Mouse (Mus musculus): ENCODE measurements around the gene Gtpbp2. TPM values are rescaled to one million over a fixed set of nuclear protein-coding genes. Genes with fewer than 3 reads are reported as not detected.

Gene Gtpbp2
- total RNA-seq, 2 experiments from 2014 or later, result 134 to 140 TPM

DNA sequence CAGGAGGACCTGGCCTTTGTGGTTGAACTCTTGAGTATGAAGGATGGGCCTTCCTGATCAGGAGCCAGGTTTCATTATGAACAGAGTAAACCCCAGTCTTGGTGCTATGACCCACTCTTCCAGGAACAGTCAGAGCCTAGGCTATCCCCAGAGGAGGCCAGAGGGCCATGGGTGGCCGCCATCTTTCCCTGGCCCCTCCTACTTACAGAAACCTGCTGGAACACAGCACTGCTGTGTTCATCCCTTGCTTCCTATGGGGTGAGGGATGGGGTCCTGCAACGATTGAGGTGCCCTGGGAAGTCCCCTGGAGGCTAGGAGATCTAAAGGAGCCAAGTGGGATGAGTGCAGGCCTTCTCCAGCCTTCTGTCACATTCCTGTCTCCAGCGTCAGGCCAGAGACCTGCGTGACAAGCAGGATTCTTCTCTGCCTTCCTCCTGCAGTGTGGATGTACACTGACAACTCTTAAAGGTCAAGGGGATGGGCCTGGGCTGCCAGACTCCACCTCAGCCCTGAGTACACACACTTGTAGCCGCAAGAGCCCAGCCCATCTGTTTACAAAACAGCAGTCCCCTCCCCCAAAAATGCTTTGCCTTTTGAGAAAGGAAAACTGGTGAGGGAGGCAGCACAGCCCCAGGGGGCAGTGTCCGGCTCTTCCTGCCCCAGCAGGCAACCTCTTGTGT, 32.9 kb upstream of the Gtpbp2 start:
- no peak for TF ChIP-seq CTCF (IDR thresholded peaks at IDR 0.05)
- H3K27ac ChIP-seq, result no peak overlapping the region
- no peak for DNase-seq (ENCODE audit: extremely low spot score in 1 of 2, low spot score in 2 of 2)
- intact Hi-C loops (cut with DNase I), result no loop called here
- no peak overlapping the region for H3K4me3 ChIP-seq

DNA sequence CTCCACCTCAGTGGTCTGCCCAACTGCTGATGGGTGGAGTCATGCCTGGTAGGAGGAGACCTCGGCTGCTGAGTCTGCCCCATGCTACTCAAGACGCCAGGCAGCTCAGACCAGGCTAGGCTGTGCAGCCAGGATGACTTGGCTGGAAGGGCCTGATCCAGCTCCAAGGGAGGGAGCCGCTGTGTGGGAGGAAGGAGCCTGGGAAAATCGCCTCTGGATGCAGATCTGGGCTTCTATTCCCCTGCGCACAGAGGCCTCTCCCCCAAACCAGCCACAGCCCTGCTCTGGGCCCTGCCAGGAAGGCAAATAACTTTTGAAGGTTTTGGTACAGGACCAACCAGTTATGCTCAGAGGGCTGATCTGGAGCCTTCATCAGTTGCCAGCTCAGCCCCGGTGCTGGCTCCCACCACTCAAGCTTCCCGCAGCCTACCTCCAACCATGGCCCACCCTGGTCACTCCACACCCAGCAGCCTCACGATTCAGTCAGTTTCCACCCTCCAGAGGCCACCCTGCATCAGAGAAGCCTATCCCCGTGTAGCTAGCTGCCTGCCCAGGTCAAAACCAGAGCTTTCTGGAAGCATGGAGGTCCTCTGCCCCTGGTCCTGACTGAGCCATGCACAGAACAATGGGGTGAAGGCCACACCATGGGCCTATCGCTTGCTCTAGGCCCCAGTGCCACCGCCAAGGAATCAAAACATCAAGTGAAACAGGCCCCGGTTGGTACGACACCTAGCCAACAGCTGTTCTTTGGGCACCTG, 30.9 kb upstream of the Gtpbp2 start:
- no peak for TF ChIP-seq CTCF (IDR thresholded peaks at IDR 0.05)
- peak in 1 of 2 experiments; percentile 36 for DNase-seq (ENCODE audit: extremely low spot score in 1 of 2, low spot score in 2 of 2)
- Histone ChIP-seq H3K4me3 (no peak overlapping the region), H3K27ac (no peak overlapping the region)
- intact Hi-C loops (cut with DNase I), result no loop called here

DNA sequence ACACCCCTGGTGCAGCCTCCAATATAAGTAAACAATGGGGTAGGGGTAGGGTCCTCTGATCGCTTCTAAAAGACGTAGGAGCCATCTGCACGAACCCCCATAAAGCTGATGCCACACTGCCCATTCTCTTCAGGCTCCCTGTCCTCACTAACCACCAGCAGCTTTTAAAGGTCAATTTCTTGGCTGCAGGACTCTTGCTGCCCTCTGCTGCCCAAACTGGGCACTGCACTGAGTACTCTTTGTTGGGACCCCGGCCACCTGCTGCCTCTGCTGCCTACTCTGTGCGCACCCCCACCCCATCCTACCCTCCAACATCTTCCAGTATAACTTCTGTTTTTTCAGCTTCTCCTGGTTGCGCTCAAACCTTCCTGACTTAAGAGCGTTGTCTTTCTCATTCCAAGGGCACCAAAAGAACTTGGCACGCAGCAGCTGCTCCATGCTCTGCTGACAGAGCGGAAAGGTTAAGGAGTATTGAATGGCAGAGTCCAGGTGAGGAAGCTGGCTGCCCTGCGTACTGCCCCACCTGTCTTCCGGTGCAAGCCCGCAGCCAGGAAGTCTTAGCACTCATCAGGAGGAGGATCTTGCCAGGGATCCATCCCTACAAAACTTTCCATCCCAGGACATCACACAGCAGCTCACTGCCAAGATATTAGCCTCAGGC, 28.6 kb upstream of the Gtpbp2 start:
- intact Hi-C loops (cut with DNase I), result loop anchor here (1.0 to 2.0 kb wide), 3 partner anchors 91 to 401 kb away; partner anchors contain the start of gene Vegfa
- Histone ChIP-seq H3K27ac (no peak overlapping the region), H3K4me3 (no peak overlapping the region)
- DNase-seq (ENCODE audit: extremely low spot score in 1 of 2, low spot score in 2 of 2), result peak; percentile 67 to 78
- TF ChIP-seq CTCF (IDR thresholded peaks at IDR 0.05), result peak; percentile 86

DNA sequence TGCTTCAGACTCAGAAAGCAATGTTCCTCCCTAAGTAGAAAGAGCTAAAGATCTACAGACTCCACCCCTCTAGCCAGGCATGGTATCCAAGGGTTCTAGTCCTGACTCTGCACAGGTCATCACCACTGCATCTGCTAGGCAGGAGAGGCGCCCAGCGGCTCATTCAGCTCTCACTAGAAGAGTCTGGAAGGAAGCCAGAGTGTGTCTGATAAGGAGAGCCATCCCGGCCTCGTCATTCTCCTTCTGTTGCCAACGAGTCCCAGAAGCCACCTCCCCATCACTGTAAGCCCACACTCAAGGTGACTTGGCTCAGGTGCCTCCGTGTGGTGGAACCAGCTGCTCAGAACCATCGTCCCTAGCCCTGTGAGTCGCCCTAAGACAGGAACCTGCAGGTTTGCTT, 28.0 kb upstream of the Gtpbp2 start:
- Histone ChIP-seq H3K4me3 (no peak overlapping the region), H3K27ac (no peak overlapping the region)
- intact Hi-C loops (cut with DNase I), result loop anchor here (1.0 to 2.0 kb wide), 3 partner anchors 92 to 402 kb away; partner anchors contain the start of gene Vegfa
- DNase-seq (ENCODE audit: extremely low spot score in 1 of 2, low spot score in 2 of 2), result no peak
- no peak for TF ChIP-seq CTCF (IDR thresholded peaks at IDR 0.05)

DNA sequence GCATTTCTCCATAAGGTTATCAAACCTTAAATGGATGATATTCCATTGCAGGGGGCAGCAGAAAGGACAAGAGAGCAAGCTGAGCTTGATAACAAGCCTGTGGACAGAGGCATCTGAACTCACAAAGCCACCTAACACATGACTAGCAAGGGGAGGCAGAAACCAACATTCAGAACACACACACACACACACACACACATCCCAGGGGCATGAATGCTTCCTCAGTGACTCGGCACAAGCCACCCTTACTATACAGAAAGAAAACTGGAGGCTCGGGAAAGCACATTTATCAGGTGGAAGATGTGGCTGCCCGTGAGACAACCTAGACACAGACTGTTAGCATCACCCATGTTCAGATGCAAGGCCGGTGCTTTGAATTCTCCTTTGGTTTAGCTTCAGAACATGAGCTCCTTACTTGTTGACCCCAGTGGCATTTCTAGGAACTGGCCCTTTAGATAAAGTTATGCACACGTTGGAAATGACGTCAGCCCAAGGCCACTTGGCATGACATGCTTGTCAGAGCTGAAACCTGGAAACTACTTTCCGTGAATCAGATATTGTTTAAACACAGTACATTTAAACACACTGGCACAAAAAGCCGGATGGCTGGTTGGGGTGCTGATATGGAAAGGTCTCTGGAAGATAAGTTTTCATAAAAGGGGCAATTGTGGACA, 22.1 kb upstream of the Gtpbp2 start:
- Histone ChIP-seq H3K4me3 (no peak overlapping the region), H3K27ac (no peak overlapping the region)
- DNase-seq (ENCODE audit: extremely low spot score in 1 of 2, low spot score in 2 of 2), result no peak
- intact Hi-C loops (cut with DNase I), result no loop called here
- no peak for TF ChIP-seq CTCF (IDR thresholded peaks at IDR 0.05)

DNA sequence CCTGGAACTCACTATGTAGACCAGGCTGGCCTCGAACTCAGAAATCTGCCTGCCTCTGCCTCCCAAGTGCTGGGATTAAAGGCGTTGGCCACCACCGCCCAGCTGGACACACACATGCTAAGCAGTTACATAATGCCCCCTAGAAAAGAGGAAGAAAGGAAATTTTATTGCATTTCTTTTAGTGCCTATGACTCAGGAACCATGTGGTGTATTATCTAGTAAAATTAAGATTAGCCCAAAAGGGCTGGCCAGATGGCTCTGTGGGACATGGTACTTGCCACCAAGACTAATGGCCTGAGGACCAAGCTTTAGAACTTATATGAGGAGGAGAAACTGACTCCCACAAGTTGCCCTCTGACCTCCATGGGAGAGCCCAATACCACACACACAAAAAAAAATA, 21.0 kb upstream of the Gtpbp2 start:
- no peak overlapping the region for H3K27ac ChIP-seq
- intact Hi-C loops (cut with DNase I), result no loop called here
- DNase-seq (ENCODE audit: extremely low spot score in 1 of 2, low spot score in 2 of 2), result no peak
- no peak overlapping the region for H3K4me3 ChIP-seq
- no peak for TF ChIP-seq CTCF (IDR thresholded peaks at IDR 0.05)

DNA sequence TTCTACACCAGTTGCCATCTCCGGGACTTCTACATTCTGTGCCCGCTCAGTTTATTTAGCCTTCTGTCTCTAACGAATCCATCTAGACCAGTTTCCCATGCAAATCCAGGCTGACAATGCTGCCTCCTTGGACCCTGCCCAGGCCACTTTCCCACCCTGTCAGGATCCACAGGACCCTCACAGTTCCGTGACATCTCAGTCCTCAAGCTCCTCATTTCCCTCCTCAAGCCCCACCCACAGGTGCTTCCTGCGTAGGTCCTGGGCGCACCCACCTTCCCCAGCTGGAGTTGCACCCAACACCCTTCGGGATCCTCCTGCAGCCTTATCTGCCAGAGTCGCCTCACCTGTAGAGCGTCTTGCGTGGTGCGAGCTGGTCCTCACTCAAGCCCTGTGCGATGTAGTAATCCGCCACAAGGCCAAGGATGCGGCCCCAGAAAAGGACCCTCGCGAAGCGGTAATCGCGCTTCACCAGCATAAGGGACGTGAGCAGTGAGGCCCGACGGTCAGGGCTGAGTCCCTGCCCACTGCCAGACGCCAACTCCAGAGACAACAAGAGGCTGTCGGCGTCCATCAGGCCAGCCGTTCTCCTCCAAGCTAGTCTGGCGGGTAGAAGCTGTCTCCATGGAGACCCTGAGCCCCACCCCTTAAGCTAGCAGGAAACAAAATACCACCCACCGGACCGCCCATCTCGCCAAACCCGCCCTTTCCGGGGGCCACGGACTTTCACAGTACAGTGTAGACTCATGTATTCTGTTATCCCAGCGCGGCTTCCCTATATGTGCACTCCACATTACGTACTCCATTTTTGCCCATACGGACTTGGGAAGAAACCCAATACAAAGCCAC, 17.0 kb upstream of the Gtpbp2 start, which contains the start of gene Rsph9:
TSS of gene Rsph9 (minus strand) at position 639 of the 846 bp plus-strand sequence.
- peak; percentile 80 to 81 for DNase-seq (ENCODE audit: extremely low spot score in 1 of 2, low spot score in 2 of 2)
- Histone ChIP-seq H3K4me3 (peak within 1 kb of the TSS; percentile 65), H3K27ac (peak within 1 kb of the TSS; percentile 50)
- TF ChIP-seq CTCF (IDR thresholded peaks at IDR 0.05), result no peak
- intact Hi-C loops (cut with DNase I), result no loop called here

DNA sequence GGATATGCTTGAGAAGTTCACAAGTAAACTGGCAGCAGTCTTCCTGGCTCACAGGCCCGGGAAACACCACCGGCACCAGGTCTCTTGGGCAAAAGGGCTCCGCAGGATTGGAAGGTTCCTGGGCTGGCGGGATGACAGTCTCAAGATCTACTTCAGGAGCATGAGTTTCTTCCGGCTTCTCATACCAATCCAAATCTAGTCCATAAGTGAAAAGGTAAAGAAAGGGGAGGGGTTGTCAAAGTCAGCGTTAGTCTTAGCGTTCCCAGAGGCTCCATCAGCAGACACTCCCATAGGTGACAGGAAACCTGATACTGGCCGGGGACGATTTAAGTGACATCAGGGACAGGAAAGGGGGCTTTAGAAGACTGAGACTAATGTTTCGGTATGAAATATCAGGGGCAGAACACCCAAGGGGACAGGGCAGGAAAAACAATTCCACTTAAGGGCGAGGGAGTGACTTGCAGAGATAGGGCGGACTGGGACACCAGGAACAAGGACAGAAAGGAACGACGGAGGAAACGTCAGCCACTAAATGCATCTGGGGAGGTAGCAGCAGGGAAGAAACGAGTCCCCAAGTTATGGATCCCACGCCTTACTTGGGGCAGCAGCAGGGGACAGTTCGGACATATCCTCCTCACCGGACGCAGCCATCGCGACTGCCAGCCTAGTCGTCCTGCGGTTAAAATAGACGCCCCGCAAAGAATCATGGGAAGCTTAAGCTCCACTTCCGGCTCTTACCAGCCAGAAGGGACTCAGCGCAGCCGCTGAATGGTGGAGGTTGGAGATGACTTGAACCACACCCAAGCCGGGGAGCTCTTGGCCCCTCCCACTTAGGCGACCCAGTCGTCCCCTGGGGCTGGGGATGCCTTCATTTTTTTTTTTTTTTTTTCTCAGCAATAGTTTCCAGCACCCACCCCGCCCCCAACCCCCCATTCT, 7.7 kb upstream of the Gtpbp2 start, which contains the start of gene Mad2l1bp:
TSS of gene Mad2l1bp (minus strand) at position 707 of the 936 bp plus-strand sequence.
- H3K27ac ChIP-seq, result peak within 1 kb of the TSS; percentile 78
- H3K4me3 ChIP-seq, result peak within 1 kb of the TSS; percentile 71
- TF ChIP-seq CTCF (IDR thresholded peaks at IDR 0.05), result no peak
- peak; percentile 82 to 84 for DNase-seq (ENCODE audit: extremely low spot score in 1 of 2, low spot score in 2 of 2)
- intact Hi-C loops (cut with DNase I), result no loop called here

DNA sequence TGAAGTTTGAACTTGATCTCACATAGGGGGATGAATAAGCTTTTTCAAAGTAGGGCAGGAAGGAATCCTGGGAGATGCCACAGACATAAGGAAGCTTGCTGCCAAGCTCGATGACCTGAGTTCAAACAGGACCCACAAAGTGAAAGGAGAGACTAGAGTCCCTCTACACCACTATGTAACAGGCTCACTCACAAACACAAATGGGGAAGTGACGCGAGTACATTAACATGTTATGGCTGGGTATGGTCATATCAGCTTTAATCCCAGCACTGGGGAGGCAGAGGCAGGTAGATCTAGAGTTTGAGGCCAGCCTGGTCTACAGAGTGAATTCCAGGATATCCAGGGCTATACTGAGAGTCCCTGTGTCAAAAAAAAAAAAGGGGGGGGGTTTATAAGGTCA, 6.5 kb upstream of the Gtpbp2 start:
- intact Hi-C loops (cut with DNase I), result no loop called here
- TF ChIP-seq CTCF (IDR thresholded peaks at IDR 0.05), result no peak
- Histone ChIP-seq H3K27ac (no peak overlapping the region), H3K4me3 (no peak overlapping the region)
- DNase-seq (ENCODE audit: extremely low spot score in 1 of 2, low spot score in 2 of 2), result no peak

DNA sequence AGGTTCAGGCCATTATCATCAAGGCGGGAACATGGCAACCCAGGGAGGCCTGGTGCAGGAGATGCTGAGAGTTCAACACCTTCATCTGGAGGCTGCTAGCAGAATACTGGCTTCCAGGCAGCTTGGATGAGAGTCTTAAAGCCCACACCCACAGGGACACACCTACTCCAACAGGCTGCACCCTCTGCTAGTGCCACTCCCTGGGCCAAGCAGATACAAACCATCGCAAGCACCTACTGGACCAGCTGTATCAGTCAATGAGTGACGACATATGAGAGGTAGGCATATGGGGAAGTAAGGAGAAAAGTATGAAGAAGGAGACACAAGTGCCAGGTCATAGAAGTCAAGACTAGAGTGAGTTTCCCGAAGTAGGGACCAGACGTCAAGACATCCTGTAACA, 4.2 kb upstream of the Gtpbp2 start:
- no peak for TF ChIP-seq CTCF (IDR thresholded peaks at IDR 0.05)
- Histone ChIP-seq H3K27ac (no peak overlapping the region), H3K4me3 (no peak overlapping the region)
- no peak for DNase-seq (ENCODE audit: extremely low spot score in 1 of 2, low spot score in 2 of 2)
- intact Hi-C loops (cut with DNase I), result no loop called here

All from left cerebral cortex, adult 2 months (tissue).